Mouse (Mus musculus): ENCODE data around the gene Rnf212. TPM values are rescaled to one million over a fixed set of nuclear protein-coding genes. Genes with fewer than 3 reads are reported as not detected.
A peak's percentile ranks its signal among the peaks of the same experiment; 100 is the strongest.

Gene Rnf212
- polyA plus RNA-seq, 2 experiments, result 3.3 to 4.6 TPM

DNA sequence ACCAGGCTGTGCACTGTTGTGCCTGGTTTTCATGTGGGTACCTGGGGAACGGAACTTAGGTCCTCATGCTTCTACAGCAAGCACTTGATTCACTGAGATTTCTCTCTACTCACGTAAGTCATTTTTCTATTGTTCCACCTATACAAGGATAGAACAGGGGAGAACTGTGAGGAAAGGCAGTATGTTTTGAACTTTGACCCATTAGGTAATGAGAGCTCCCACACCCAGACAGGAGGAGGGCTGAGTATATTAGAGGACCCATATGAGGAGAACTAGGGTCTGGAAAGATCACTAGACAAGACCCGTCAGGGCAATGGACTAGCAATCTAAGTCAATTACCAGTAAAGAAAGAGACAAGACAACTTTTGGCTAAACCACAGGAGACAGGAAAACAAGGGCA is 30.2 kb downstream of the Rnf212 start:
- Histone ChIP-seq H3K4me1 (replicated peaks; ENCODE audit: control insufficient read depth in 2 of 2, insufficient read depth in 2 of 2, low read length in 1 of 2) (peaks cover 1 to 3% of the 10 kb centered on the region in 2 experiments; a peak in 3 of 4 replicates), H3K4me3 (ENCODE audit: insufficient read depth in 1 of 2, low read depth in 2 of 2, low read length in 2 of 2) (no peak overlapping the region), H3K27ac (no peak overlapping the region), H3K36me3 (replicated peaks; ENCODE audit: control insufficient read depth, insufficient read depth, low read depth) (no peaks in the 10 kb centered on the region), H3K27me3 (ENCODE audit: control insufficient read depth, insufficient read depth, low read length) (no peaks in the 10 kb centered on the region; the same call in 1 of the 2 replicates), H3K9me3 (ENCODE audit: control insufficient read depth, low read length) (no peaks in the 10 kb centered on the region), H3K9ac (replicated peaks) (no peak overlapping the region), H3K4me2 (ENCODE audit: low read depth) (no peak overlapping the region)
- 57% methylated on average over 3 of the region's 3 CpGs for WGBS (ENCODE audit: insufficient replicate concordance)
- DNase-seq (ENCODE audit: low read depth in 3 of 3, low spot score in 3 of 3) (no peak), ATAC-seq (ENCODE audit: insufficient read depth) (no peak)
- TF ChIP-seq EP300 (IDR thresholded peaks at IDR 0.05; ENCODE audit: low read depth), result no peak
- TF ChIP-seq CTCF (IDR thresholded peaks at IDR 0.05; ENCODE audit: low read depth), result no peak

DNA sequence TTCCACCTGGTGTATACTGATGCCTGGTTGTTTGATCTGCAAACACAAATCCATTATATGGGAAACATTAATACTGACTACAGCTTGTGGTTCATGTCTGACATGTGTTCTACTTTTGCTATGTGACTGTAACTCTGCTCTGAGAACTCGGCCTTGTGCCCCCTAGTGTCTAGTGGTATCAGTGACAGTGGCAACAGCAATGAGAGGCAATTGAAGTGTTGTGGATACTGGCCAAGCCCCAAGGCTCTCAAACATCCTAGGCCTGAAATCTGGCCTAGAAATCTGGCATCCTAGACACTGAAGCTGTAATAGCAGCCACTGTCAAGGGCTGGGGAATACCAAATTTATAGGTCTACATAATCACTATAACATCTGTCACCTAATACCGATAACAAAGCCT is 30.9 kb downstream of the Rnf212 start:
- Histone ChIP-seq H3K4me1 (replicated peaks; ENCODE audit: control insufficient read depth in 2 of 2, insufficient read depth in 2 of 2, low read length in 1 of 2) (no peaks in the 10 kb centered on the region), H3K4me2 (ENCODE audit: low read depth) (no peak overlapping the region), H3K9me3 (ENCODE audit: control insufficient read depth, low read length) (no peaks in the 10 kb centered on the region), H3K27me3 (ENCODE audit: control insufficient read depth, insufficient read depth, low read length) (no peaks in the 10 kb centered on the region; the same call in 1 of the 2 replicates), H3K4me3 (ENCODE audit: insufficient read depth in 1 of 2, low read depth in 2 of 2, low read length in 2 of 2) (no peak overlapping the region), H3K36me3 (replicated peaks; ENCODE audit: control insufficient read depth, insufficient read depth, low read depth) (no peaks in the 10 kb centered on the region), H3K9ac (replicated peaks) (no peak overlapping the region), H3K27ac (no peak overlapping the region)
- ATAC-seq (ENCODE audit: insufficient read depth) (no peak), DNase-seq (ENCODE audit: low read depth in 3 of 3, low spot score in 3 of 3) (peak in 2 of 3 experiments; percentile 28 to 33)
- TF ChIP-seq CTCF (IDR thresholded peaks at IDR 0.05; ENCODE audit: low read depth) (peak; percentile 51), EP300 (IDR thresholded peaks at IDR 0.05; ENCODE audit: low read depth) (no peak)
- WGBS (ENCODE audit: insufficient replicate concordance), result 56% methylated on average over 2 of the region's 2 CpGs

DNA sequence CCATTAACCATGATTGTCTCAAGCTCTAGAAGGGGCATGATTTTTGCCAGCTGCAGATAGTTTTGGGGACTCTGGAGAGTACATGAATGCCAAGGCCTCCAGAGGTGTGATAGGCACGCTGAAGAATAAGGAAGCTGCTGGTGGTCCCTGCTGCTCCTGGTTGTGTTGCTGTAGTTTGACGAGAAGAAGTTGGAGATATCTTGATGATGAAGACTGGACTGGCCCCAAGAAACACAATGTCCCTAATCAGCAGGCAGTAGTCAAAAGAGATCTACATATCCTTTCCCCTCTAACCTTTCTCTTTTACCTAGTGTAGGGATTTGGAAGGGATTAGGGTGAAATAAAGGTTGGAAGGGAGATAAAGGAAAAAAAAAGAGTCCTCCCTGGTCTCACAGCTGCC is 32.2 kb downstream of the Rnf212 start:
- ATAC-seq (ENCODE audit: insufficient read depth), result no peak
- Histone ChIP-seq H3K9ac (replicated peaks) (no peak overlapping the region), H3K27ac (no peak overlapping the region), H3K27me3 (ENCODE audit: control insufficient read depth, insufficient read depth, low read length) (no peaks in the 10 kb centered on the region; the same call in 1 of the 2 replicates), H3K4me1 (replicated peaks; ENCODE audit: control insufficient read depth in 2 of 2, insufficient read depth in 2 of 2, low read length in 1 of 2) (no peaks in the 10 kb centered on the region), H3K4me3 (ENCODE audit: insufficient read depth in 1 of 2, low read depth in 2 of 2, low read length in 2 of 2) (no peak overlapping the region), H3K9me3 (ENCODE audit: control insufficient read depth, low read length) (no peaks in the 10 kb centered on the region), H3K4me2 (ENCODE audit: low read depth) (no peak overlapping the region), H3K36me3 (replicated peaks; ENCODE audit: control insufficient read depth, insufficient read depth, low read depth) (no peaks in the 10 kb centered on the region)
- WGBS (ENCODE audit: insufficient replicate concordance), result 46% methylated on average over 2 of the region's 2 CpGs
- no peak for TF ChIP-seq CTCF (IDR thresholded peaks at IDR 0.05; ENCODE audit: low read depth)
- TF ChIP-seq EP300 (IDR thresholded peaks at IDR 0.05; ENCODE audit: low read depth), result no peak
- DNase-seq (ENCODE audit: low read depth in 3 of 3, low spot score in 3 of 3), result no peak

DNA sequence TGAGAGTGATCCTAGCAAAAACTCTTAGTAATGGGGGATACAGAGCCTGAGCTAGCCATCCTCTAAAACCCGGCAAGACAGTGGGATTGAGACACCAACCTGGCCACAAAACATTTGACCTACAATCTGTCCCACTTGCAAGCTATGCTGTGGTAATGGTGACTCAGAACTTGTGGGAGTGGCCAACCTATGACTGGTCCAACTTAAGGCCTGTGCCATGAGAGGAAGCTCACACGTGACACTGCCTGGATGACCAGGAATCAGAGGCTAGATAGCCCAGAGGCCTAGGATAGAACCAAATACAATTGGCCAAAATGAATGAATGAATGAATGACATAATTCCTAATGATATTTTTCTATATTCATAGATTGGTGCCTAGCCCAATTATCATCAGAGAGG is 32.9 kb downstream of the Rnf212 start:
- TF ChIP-seq EP300 (IDR thresholded peaks at IDR 0.05; ENCODE audit: low read depth), result no peak
- no peak for TF ChIP-seq CTCF (IDR thresholded peaks at IDR 0.05; ENCODE audit: low read depth)
- no peak overlapping the region for H3K9ac ChIP-seq (replicated peaks)
- H3K9me3 ChIP-seq (ENCODE audit: control insufficient read depth, low read length), result no peaks in the 10 kb centered on the region
- H3K27me3 ChIP-seq (ENCODE audit: control insufficient read depth, insufficient read depth, low read length), result no peaks in the 10 kb centered on the region; the same call in 1 of the 2 replicates
- no peak overlapping the region for H3K4me3 ChIP-seq (ENCODE audit: insufficient read depth in 1 of 2, low read depth in 2 of 2, low read length in 2 of 2)
- DNase-seq (ENCODE audit: low read depth in 3 of 3, low spot score in 3 of 3) (no peak), ATAC-seq (ENCODE audit: insufficient read depth) (no peak)
- 53% methylated on average over 2 of the region's 2 CpGs for WGBS (ENCODE audit: insufficient replicate concordance)
- H3K36me3 ChIP-seq (replicated peaks; ENCODE audit: control insufficient read depth, insufficient read depth, low read depth), result no peaks in the 10 kb centered on the region
- H3K4me1 ChIP-seq (replicated peaks; ENCODE audit: control insufficient read depth in 2 of 2, insufficient read depth in 2 of 2, low read length in 1 of 2), result no peaks in the 10 kb centered on the region
- H3K27ac ChIP-seq, result no peak overlapping the region
- H3K4me2 ChIP-seq (ENCODE audit: low read depth), result no peak overlapping the region

DNA sequence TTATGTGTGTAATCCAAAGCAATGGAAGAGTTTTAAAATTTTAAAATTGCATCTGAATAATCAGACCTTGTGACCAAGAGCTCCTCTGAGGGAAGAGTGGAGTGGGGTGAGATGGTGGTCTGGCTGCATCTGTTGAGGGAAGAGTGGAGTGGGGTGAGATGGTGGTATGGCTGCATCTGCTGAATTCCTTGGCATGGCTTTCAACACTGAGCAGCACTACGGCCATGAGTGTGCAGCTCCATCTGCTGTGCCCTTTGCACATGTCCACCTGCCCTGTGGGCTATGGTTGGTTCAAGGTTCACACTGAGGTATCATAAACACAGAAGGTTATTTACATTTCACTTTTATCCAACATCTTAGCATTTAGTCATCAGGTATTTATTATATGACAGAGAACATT is 47.4 kb downstream of the Rnf212 start:
- Histone ChIP-seq H3K9me3 (ENCODE audit: control insufficient read depth, low read length) (no peaks in the 10 kb centered on the region), H3K9ac (replicated peaks) (no peak overlapping the region), H3K27me3 (ENCODE audit: control insufficient read depth, insufficient read depth, low read length) (no peaks in the 10 kb centered on the region), H3K36me3 (replicated peaks; ENCODE audit: control insufficient read depth, insufficient read depth, low read depth) (no peaks in the 10 kb centered on the region), H3K4me3 (ENCODE audit: insufficient read depth in 1 of 2, low read depth in 2 of 2, low read length in 2 of 2) (no peak overlapping the region), H3K4me1 (replicated peaks; ENCODE audit: control insufficient read depth in 2 of 2, insufficient read depth in 2 of 2, low read length in 1 of 2) (no peaks in the 10 kb centered on the region), H3K4me2 (ENCODE audit: low read depth) (no peak overlapping the region), H3K27ac (no peak overlapping the region)
- no peak for DNase-seq (ENCODE audit: low read depth in 3 of 3, low spot score in 3 of 3)
- WGBS (ENCODE audit: insufficient replicate concordance), result 75% methylated on average over 1 of the region's 1 CpGs
- TF ChIP-seq EP300 (IDR thresholded peaks at IDR 0.05; ENCODE audit: low read depth) (no peak), CTCF (IDR thresholded peaks at IDR 0.05; ENCODE audit: low read depth) (peak; percentile 6; the same call in 1 of the 2 replicates)
- no peak for ATAC-seq (ENCODE audit: insufficient read depth)

Measured in liver, embryonic 14.5 days (tissue).